Mouse (Mus musculus) gonadal fat pad, adult 2 months (tissue): ENCODE results near the gene Clcn6. TPM values are rescaled to one million over a fixed set of nuclear protein-coding genes. Genes with fewer than 3 reads are reported as not detected.

ENCODE experiments used
- DNase-seq: peaks from one replicate; pipeline ENCODE4 v3.0.0-alpha.2; 2012; ENCODE audit warnings: low read depth
- polyA plus RNA-seq: library from polyadenylated mRNA; depleted of rRNA; stranded (reverse); fragments of >200 nt; gene quantifications from 2 replicates; pipeline ENCODE4 v1.2.3, GENCODE M21; 2012; rRNA removed

Clcn6 gene
- polyA plus RNA-seq, 1 experiment = 12.4 TPM

DNA sequence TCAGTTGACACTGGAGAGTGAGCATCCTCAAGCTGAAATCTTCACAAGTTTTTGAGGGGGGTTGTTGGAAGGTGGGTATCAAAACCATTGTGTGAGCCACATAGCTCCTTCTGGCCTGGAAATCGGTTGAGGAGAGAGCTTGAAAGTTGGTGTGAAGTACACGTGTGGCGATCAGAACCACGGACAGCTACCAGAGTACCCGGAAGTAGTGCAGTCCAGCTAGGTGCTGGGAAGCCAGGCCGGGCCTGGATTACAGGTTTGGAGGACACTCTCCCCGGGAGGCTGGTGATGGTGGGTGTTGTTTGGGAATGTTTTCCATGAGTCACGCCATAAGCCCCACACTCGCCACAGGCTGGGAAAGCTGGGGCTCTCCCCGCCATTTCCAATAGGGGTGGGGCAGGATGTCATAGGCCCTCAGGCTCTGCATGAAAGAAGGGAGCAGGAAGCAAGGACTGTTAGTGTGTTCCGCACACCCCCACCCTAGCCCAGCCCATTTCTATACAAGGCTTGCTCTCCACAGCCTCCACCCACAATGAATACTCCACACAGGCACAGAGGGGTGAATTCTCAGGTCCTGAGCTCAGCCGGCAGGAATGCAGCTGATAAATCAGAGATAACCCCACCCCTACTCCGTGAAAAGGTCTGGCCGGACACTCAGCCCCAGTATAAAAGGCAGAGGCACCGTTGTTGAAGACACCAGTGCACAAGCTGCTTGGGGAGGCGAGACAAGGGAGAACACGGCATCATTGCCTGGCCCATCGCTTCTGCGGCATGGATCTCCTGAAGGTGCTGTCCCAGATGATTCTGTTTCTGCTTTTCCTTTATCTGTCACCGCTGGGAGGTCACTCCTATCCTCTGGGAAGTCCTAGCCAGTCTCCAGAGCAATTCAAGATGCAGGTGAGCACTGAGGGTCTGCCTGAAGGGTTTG is 53.2 kb downstream of the Clcn6 start, which contains the start of gene Nppb:
TSS of gene Nppb (plus strand) at position 584 of the 928 bp plus-strand sequence.
- no peak for DNase-seq

- DNase-seq = no peak
These were observed 59.2 kb downstream of the Clcn6 start for GRCm38 (mm10) chr4:147979441-147979860.

- DNase-seq = no peak
These were observed 60.2 kb downstream of the Clcn6 start for GRCm38 (mm10) chr4:147978391-147978790.

GRCm38 (mm10) chr4:147977726-147978125 is 60.9 kb downstream of the Clcn6 start:
- no peak for DNase-seq

DNA sequence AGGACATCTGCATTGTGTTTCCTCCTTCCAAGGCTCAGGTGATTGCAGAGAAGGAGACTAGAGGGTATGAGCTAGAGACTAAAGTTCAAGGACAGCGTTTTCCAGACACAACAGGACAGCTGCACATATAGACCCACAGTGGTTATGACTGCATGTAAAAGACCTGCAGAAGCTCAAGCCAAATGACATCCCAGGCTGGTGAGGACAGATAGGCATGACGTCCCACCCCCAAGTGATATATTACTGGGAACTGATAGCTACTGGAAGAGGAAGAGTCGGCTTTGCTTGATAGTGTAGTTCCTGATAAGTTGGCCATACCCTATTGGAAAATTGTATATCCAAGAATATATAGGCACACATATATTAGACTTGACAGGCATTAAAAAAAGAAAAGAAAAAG is 62.4 kb downstream of the Clcn6 start:
- DNase-seq = no peak

DNA sequence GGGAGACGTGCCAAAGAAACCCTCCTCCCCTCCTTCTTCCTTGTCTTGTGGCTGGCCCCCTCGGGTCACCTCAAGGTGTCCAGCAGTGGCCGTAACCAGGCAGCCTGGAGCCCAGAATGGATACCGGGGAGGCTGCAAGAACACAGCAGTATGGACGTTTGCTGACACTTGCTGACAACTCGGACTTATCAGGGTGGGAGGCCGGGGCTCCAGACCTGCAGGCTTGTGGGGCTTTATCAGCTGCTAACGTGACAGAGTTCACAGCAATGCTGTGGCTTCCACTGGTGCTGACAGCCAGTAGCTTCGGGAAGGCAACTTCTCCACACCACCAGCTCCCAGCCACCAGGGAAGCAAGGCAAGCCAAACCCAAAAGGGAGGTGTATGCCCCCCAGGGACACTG is 69.3 kb downstream of the Clcn6 start:
- no peak for DNase-seq

DNA sequence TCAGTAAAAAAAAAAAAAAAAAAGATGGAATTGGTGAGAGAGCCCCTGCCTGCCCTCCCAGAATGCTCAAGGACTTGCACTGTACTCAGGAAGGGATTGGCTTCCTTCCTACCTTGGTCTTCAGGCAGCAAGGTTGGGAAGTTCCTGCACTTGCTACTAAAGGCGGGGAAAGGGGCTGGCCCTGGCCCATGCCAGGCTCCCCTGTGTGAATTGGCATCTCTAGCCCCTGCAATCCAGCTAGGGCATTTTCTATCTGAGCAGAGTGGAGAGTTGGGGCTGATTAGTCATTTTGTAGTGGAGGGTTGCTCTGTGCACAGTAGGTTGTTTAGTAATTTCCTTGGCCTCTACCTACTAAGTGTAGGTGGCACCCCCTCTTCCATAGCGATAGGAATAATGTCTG is 69.8 kb downstream of the Clcn6 start:
- DNase-seq = no peak

- no peak for DNase-seq
These were observed 72.9 kb downstream of the Clcn6 start for GRCm38 (mm10) chr4:147965712-147966111.

DNA sequence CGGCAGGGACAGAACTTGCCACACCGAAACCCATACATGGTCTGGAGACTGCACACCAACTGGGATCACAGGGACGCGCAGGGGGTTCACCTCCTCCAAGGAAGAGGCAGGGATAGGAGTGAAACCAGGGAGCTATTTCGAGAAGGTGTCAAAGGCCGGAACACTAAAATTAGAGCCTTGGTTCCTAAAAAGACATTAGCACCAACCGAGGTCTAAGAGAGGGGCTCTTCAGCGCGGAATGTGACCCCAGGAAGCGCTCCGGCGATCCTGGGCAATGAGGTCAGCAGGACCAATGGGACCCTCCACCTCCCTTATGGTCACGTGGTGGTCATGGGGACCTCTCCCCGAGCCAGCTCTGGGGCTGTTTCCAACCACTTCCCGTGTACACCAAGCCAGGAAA is 75.0 kb downstream of the Clcn6 start:
- DNase-seq = no peak

DNA sequence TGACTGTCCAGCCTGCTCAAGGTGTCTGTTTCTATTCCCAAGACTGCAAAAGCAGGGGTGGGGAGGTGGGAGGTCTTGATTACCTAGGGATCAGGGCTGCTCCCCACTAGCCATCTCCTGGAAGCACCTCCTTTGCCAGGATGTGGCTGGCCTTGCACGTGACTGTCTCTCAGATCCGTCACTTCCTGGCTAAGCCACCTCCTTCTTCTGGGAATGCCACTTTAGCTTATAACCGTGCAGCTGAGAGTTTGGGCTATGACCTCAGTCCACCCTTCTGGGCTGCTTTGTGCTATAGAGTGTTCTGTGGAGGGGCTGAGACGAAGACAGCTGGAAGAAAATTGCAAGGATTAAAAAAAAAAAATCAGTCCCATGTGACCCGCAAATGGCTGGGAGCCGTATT is 75.8 kb downstream of the Clcn6 start:
- no peak for DNase-seq

DNA sequence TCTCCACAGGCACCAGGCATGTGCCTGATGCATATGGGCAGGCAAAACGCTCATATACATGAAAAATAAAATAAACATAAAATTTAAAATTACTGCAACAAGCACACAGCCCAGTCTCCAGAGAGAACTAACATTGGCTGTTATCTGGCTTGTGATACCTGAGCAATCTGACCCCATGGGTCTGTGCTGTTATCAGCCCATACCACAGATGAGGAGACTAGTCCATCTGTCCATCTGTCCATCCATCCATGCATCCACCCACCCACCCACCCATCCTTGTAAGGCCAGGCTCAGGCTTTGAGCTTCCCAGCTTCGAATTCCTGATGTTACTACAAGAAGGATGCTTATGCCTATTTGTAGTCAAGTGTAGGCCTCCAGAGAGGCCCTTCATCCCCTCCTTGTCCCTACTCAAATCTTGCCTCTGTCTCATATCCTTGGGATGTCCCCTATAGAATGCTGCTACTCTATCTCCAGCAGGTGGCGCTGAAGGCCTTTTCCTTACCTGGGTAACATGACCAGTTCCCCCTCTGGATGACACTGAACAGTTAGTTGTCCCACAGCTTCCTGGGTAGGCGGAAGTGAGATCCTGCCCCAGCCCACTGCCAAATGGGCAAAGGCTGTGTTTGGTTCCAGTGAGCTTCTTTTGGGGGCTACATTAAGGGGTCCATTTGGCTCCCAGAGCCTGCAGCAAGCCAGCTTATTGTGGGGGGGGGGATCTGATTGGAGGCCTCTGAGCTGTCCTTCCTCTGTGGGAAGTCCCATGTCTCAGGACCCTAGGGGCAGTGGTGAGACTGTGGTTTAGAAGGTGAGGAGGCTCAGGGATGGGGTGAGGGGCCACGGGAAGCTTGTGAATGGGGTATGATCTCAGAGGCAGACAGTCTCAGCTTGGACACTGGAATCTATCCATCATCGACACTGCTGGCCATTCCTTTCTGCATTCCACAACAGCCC is 78.5 kb downstream of the Clcn6 start:
- no peak for DNase-seq

- DNase-seq = no peak
These were observed 81.5 kb downstream of the Clcn6 start for GRCm38 (mm10) chr4:147957141-147957540.

Other genes starting within 250 kb of the Clcn6 start
- 0.57 and 1.1 TPM in 2 replicates for gene Zfp984, start 229.0 kb downstream of the Clcn6 start, polyA plus RNA-seq
- gene Zfp933, start 190.5 kb downstream of the Clcn6 start, polyA plus RNA-seq = 1.7 and 1.8 TPM in 2 replicates
- 31.4 and 65.1 TPM in 2 replicates for gene Miip, start 170.0 kb downstream of the Clcn6 start, polyA plus RNA-seq
- 2.2 and 2.4 TPM in 2 replicates for gene Fv1, start 169.8 kb downstream of the Clcn6 start, polyA plus RNA-seq
- 76.7 and 84.0 TPM in 2 replicates for gene Mfn2, start 134.1 kb downstream of the Clcn6 start, polyA plus RNA-seq
- gene Plod1, start 102.1 kb downstream of the Clcn6 start, polyA plus RNA-seq = 58.3 and 67.4 TPM in 2 replicates
- gene 2510039O18Rik, start 97.9 kb downstream of the Clcn6 start, polyA plus RNA-seq = 67.2 and 67.7 TPM in 2 replicates
- not detected in 2 replicates for gene Nppb, start 53.0 kb downstream of the Clcn6 start, polyA plus RNA-seq
- not detected in 2 replicates for gene Nppa, start 38.1 kb downstream of the Clcn6 start, polyA plus RNA-seq
- gene Mthfr, start 256 bp upstream of the Clcn6 start, polyA plus RNA-seq = 43.2 and 48.2 TPM in 2 replicates
- gene Agtrap, start 49.2 kb upstream of the Clcn6 start, polyA plus RNA-seq = 29.4 and 30.3 TPM in 2 replicates
- gene Mad2l2, start 91.6 kb upstream of the Clcn6 start, polyA plus RNA-seq = 34.8 and 38.1 TPM in 2 replicates
- 0.04 and 0.09 TPM in 2 replicates for gene Draxin, start 91.9 kb upstream of the Clcn6 start, polyA plus RNA-seq
- 68.1 and 72.5 TPM in 2 replicates for gene Fbxo6, start 113.3 kb upstream of the Clcn6 start, polyA plus RNA-seq
- 14.3 and 20.6 TPM in 2 replicates for gene Fbxo44, start 121.7 kb upstream of the Clcn6 start, polyA plus RNA-seq
- 0.95 and 0.97 TPM in 2 replicates for gene Fbxo2, start 121.8 kb upstream of the Clcn6 start, polyA plus RNA-seq
- gene Disp3, start 249.1 kb upstream of the Clcn6 start, polyA plus RNA-seq = 0.06 and 0.15 TPM in 2 replicates